Mouse (Mus musculus) layer of hippocampus, adult 8-10 months (tissue): ENCODE measurements around the gene Cul1. TPM values are rescaled to one million over a fixed set of nuclear protein-coding genes. Genes with fewer than 3 reads are reported as not detected.
"Not testable (repeated sequence)": the region's sequence is repeated elsewhere in the genome, so short reads cannot be mapped to it uniquely, and the experiment has no call there.

Source experiments
- DNase-seq, 2 experiments: peaks; one replicate each; pipeline ENCODE4 v3.0.0; 2022; ENCODE audit warnings: low spot score in 2 of 2
- total RNA-seq, 4 experiments: library from RNA; stranded (reverse); gene quantifications; 2 replicates each; pipeline ENCODE4 v1.2.4; 2022

The Cul1 gene
- 100 to 1,000 TPM; 103 to 120 (median 110) TPM for total RNA-seq

GRCm38 (mm10) chr6:47453098-47453497 is at the start of gene Cul1:
Gene Cul1 (plus strand): TSS chr6:47453398.
- DNase-seq: no peak

DNA sequence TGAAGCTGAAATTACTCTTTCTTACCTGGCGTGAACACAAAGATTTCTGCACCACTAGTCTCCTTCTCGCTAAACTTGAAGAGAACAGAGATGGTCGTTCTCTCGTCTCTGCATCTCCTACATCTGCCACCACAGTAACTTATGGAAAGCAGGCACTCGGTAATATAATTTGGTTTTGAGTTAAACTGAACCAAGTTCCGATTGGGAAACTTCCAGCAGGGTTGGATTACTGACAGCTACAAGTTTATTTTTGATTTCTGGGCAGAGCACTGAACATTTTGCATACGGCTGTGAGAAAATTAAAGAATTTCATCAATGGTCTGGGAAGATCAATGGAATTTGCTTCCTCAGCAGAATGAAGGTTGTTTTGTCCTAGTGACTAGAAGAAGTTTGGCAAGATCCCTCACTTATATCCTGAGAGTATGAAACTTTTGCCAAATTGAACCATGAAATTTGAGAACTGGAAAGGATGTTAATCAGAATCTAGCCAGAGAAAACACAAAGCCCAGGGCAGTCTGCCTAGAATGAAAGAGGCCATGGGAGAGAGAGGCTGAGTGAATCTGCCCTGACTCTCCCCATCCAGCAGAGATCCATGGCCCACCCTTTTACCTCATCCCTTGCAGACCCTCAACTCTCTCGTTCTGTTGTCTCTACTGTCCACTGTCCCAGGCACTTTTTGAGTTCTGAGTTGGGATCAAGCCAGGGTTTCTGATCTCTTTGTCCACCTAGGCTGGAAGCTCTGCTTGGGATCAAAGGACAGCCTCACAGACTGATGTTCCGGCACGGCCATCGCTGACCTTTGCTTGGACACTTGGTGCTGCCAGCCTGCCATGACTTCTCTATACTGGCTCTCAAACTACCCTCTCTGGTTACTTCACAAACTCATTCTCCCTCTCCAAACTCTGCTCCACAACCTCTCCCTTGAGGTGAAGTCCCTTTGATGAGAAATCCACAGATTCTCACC is 48.5 kb upstream of the Cul1 start:
- peak in 1 of 2 experiments; percentile 16 for DNase-seq

DNA sequence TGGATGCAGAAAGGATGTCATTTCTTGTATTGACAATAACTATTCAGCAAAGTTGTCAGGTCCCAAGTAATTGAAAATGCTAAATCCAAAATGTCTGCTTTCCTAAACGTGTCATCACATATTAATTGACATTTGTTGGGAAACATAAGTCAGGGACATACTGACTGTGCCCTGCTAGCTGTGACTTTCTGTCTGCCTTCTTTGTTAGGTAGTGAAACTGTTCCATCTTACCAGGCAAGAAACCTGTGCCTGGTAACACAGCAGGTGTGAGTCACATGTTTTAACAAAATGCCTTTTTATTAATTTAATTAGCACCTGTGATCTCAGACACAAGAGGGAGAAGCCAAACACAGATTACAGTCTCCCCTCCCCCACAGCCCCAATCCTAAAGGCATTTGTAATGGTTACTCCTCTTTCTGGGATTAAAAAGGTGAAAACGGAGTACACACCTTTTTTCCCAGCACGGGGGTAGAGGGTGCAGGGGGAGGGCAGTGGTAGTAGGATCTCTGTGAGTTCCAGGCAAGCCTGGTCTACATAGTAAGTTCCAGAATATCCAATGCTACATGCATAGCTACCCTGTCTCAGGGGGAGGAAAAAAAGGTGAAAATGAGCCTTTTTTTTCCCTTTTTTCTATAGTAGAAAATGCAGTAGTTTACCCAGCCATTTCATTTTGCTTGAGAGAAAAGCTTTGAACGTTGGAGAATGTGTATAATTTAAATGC is 40.2 kb upstream of the Cul1 start:
- DNase-seq: no peak

DNA sequence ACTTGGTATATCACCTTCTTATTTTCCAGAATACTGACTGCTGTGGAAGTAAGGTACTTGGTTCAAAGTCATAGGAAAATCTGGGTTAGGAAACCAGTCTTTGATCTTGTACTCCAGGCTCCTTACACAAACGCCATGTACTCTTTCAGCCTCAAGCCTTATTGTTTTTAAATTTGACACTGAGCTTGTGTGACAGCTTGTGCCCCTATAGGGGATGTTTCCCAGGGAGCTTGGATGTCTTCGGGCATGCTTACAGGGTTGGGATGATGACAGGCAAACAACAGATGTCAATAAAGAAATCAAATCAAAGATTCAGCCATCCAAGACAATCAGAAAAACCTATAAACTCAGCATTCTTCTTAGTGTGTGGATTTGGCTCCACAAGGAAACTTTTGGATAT is 39.5 kb upstream of the Cul1 start:
- DNase-seq: no peak

GRCm38 (mm10) chr6:47418691-47419090 is 34.5 kb upstream of the Cul1 start:
- no peak for DNase-seq

- no peak for DNase-seq
Measured at GRCm38 (mm10) chr6:47420156-47420555, 33.0 kb upstream of the Cul1 start.

DNA sequence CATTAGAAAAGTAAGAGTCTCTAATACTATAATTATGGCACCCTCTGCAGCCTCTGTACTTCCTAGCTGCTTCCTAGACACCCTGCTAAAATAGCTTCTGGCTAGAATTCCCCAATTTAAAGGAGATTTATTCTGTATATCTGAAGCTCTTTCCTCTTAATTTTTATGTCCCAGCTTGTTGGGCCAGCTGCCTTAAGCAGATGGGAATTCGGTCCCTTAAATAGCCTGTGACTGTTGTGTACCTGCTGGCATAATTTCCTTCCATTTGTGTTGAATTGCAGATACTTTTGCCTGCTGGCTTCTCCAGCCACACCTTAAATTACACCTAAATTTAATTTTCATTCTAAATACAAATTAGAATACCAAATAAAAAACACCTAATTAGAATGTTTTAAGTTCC is 32.0 kb upstream of the Cul1 start:
- peak; percentile 10 to 23 for DNase-seq

GRCm38 (mm10) chr6:47426136-47426535 is 27.1 kb upstream of the Cul1 start:
- no peak for DNase-seq

GRCm38 (mm10) chr6:47426556-47426955 is 26.6 kb upstream of the Cul1 start:
- DNase-seq: not testable (repeated sequence)

DNA sequence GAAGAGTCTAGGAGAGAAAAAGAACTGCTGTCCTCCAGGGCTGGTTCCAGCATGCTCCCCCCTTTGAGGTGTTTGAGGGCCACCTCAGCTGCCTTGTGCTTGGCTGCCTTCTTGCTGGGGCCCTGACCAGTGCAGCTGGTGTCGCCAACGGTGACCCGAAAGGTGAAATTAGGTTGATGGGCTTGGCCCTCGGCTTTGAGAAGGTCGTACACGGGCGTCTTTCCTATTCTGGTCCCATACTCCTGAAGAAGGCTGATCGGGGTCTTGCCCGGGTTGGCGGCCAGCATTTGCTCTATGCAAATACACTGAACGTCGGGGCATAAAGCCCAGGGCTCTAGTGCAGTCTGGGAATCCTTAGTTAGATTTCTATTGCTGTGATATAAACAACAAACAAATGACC is 20.4 kb upstream of the Cul1 start:
- not testable (repeated sequence) for DNase-seq

GRCm38 (mm10) chr6:47440080-47440479 is 13.1 kb upstream of the Cul1 start:
- DNase-seq: no peak

DNA sequence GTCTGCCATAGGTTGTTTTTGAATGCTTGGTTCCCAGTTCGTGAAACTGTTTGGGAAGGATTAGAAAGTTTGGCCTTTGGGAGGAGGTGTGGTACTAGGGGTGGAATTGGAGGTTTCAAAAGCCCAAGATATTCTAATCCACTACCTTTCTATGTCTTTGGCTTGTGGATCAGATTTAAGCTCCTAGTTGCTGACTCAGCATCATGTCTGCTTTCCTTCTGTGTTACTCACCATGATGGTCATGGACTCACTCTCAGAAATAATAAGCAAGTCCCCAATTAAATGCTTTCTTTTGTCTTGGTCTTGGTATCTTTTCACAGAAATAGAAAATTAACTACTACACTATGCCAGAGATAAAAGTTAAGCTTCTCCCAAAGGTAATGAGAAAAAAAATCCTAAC is 5.5 kb upstream of the Cul1 start:
- DNase-seq: no peak

- peak; percentile 19 to 26 for DNase-seq
Measured at GRCm38 (mm10) chr6:47453522-47454130, 428 bp downstream of the Cul1 start.

DNA sequence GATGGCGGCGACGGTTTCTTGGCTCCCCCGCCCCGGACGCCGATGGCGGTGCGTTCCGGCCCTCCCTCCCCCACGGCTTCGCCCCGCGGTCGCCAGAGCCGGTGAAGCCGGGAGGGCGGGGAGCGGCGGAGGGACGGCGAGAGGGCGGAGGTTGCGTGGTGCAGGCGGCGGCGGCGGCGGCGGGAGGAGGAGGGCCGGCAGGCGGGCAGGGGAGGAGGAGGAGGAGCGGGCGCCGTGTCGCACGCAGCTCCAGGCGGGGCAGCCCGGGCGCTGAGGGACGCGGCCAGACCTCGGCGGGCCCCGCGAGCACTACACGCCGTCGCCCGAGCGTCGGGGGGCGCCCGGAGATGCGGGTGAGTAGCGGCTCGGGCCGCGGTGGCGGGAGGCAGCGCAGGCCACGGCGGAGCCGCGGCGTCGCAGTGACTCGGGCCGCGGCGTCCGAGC is 955 bp downstream of the Cul1 start:
- peak; percentile 45 to 61 for DNase-seq

DNA sequence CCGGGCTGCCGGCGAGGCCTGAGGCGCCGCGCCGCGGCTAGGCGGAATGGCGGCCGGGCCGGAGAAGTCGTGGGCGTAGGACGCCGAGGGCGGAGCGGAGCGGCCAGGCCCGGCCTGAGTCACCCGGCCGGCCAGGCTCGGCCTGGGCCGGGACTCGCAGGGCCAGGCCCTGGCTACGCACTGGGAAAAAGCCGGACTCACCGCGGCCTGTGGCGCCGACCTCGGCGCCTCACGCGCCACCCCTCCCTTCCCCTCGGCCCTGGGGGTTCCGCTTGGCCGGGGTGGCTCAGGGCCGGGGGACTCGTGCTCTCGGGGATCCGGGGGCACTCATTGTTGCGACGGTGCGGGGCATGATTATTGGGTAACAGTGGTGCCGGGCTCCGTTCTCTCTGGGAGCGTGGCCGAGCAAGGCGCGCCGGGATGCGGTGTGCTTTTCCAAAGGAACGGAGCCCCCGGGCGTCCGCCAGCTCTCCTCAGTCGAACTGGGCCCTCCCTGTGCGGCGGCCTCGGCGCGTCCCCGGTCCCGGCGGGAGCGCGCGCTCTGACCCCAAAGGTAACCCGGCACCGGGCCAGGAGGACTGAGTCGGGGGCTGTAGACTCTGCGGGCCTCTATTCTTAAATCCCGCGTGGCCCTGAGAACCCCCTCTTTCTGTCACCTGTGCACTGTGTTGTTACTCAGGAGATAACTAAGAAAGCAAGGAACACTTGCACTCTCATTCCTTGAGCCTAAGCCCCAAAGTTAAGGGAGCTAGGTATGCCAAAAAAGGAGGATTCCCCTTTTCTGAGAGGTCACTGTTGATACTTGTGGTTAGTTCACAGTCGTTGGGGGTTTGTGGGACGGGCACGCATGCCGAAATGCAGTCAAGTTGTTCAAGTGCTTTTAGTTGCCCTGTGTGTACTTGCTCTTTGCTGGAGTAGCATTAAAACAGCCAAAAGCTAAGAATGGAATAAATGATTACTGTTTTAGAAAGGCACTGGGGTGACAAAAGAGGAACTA is 1.7 kb downstream of the Cul1 start:
- peak; percentile 11 to 47 for DNase-seq

DNA sequence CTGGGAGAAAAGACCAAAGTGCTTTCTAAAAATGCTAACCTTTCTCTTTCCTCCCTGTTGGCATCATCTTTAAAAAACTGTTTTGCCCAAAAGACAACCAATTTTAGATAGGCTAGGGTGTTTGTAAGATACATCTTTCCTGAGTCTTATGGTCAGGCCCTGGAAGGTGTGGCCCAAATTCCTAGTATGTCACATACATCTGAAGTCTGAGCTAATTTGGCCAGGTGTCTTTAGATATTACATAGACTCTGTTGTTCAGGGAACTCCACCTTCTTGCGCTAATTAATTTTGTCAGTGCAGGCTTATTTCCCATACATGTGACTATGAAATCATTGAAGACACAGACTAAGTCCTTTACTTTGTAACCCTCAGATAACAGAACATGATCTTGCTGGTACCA is 2.6 kb downstream of the Cul1 start:
- DNase-seq: no peak

DNA sequence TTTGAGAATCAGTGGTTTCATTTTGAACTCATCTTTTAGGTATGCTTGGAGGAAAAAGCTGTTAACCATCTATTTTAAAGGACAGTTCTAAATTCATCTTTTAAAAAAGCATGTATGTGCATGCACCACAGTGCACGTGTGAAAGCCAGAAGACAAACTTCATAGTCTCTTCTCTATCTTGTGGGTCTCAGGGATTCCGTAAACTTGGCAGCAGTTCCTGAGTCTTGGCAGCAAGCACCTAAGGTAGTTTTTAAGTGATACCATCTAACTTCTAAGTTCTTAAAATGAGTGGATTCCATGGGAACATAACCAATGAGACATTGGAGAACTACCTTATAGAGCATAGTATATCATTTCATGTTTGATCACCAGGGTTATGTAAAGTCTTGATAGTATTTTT is 3.7 kb downstream of the Cul1 start:
- DNase-seq: no peak

DNA sequence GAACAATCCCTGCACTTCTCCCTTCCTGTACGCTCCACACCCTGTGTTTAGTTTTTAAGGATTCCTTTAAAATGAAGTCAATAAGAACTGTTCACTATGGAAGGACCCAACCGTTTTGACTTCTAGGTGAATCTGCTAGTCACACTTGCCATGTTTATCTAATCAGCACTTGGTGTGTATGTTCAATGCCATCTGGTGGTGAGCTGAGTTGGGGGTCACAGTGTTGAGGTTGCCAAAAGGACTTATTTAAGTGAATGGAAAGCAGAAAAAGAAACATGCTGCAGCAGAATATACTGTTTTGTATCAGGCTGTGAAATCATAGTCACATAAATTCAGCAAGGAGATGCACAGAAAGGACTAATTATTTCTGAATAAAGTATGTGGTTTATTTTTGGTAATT is 12.2 kb downstream of the Cul1 start:
- DNase-seq: no peak

GRCm38 (mm10) chr6:47466488-47466887 is 13.3 kb downstream of the Cul1 start:
- DNase-seq: no peak

- DNase-seq: no peak
Measured at GRCm38 (mm10) chr6:47467058-47467457, 13.9 kb downstream of the Cul1 start.

GRCm38 (mm10) chr6:47469760-47470159 is 16.6 kb downstream of the Cul1 start:
- DNase-seq: no peak
